Mouse (Mus musculus): ENCODE data around the gene Foxo3.

- TF ChIP-seq POLR2A (IDR thresholded peaks at IDR 0.05; ENCODE audit: low read depth, low read length), result no peak
- TF ChIP-seq CTCF (IDR thresholded peaks at IDR 0.05; ENCODE audit: borderline replicate concordance, insufficient read depth, low read length), result no peak
These were observed 18.5 kb upstream of the Foxo3 start for GRCm38 (mm10) chr10:42295028-42295427.

Data from embryonic fibroblast, embryonic 13.5 days (primary cell).